Mouse (Mus musculus) thymus, adult 2 months (tissue): Measurements from ENCODE around the gene Col13a1. TPM values are rescaled to one million over a fixed set of nuclear protein-coding genes. Genes with fewer than 3 reads are reported as not detected.

ENCODE experiments used
- DNase-seq: peaks from one replicate; pipeline ENCODE4 v3.0.0; 2021
- H3K27ac ChIP-seq: fragments of 200-500 bp; 2 replicates; pipeline ENCODE4 v1.5.1; 2012; ENCODE audit warnings: low read length, control low read depth; ENCODE audit not compliant: control insufficient read depth, insufficient read depth
- H3K27me3 ChIP-seq: fragments of 200-500 bp; 2 replicates; pipeline ENCODE4 v1.6.1; 2012; ENCODE audit warnings: mild to moderate bottlenecking, low read length, moderate library complexity, mixed read lengths; ENCODE audit not compliant: control insufficient read depth, insufficient read depth
- H3K36me3 ChIP-seq: fragments of 200-500 bp; 2 replicates; pipeline ENCODE4 v1.6.1; 2012; ENCODE audit warnings: mild to moderate bottlenecking, low read length, moderate library complexity; ENCODE audit not compliant: control insufficient read depth, insufficient read depth
- H3K4me1 ChIP-seq: fragments of 200-500 bp; replicated peaks from 2 replicates; pipeline ENCODE4 v1.6.1; 2012; ENCODE audit warnings: low read length; ENCODE audit not compliant: control insufficient read depth, insufficient read depth
- H3K4me3 ChIP-seq: fragments of 200-500 bp; 2 replicates; pipeline ENCODE4 v1.5.1; 2012; ENCODE audit warnings: mild to moderate bottlenecking, low read length, control low read depth, moderate library complexity; ENCODE audit not compliant: control insufficient read depth, insufficient read depth
- CTCF ChIP-seq: fragments of 200-500 bp; IDR thresholded peaks from 2 replicates; pipeline ENCODE4 v1.5.1; 2012; ENCODE audit warnings: mild to moderate bottlenecking, control low read depth, low read length, moderate library complexity, borderline replicate concordance; ENCODE audit not compliant: control insufficient read depth, poor library complexity, insufficient read depth; ENCODE audit errors: extremely low read depth
- POLR2A ChIP-seq: fragments of 200-500 bp; IDR thresholded peaks from 2 replicates; pipeline ENCODE4 v1.6.1; 2012; ENCODE audit warnings: mild to moderate bottlenecking, low read length, control low read depth, moderate library complexity; ENCODE audit not compliant: control insufficient read depth, poor library complexity, insufficient read depth; ENCODE audit errors: extremely low read depth
- WGBS: fragments of 180-500 bp; shearing (Covaris S2); methylation state at CpG from one replicate; pipeline ENCODE4 v1.1.7; 2018; 5-methylcytosine and 5-hydroxymethylcytosine counted together
- polyA plus RNA-seq: library from polyadenylated mRNA; depleted of rRNA; stranded (reverse); fragments of >200 nt; gene quantifications from 2 replicates; pipeline ENCODE4 v1.2.3, GENCODE M21; 2012

Col13a1 gene
- polyA plus RNA-seq, 1 experiment: 0.13 TPM

DNA sequence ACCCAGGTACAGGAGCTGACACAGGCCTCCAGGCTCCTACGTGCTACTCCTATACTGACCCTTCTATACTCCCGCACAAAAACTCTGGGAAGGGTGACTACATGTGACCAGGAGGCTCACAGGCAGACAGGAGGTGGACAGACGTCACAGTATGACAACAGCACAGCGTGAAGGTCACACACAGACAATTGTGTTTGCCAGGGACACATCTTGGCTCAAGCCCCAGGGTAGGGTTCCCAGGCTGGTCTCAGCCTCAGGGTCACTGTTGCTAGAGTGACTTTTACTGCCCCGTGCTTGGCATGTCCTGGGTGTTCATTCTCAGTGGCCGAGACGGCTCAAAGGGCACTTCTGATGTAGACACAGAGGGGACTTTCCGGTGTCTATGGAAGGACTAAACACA lies 126.1 kb downstream of the Col13a1 start:
- Histone ChIP-seq H3K27ac (no peak overlapping the region), H3K4me3 (no peak overlapping the region), H3K4me1 (no peaks in the 10 kb centered on the region), H3K36me3 (no peaks in the 10 kb centered on the region), H3K27me3 (no peaks in the 10 kb centered on the region)
- TF ChIP-seq CTCF: no peak
- no peak for TF ChIP-seq POLR2A
- WGBS: 94% methylated on average over 8 of the region's 8 CpGs
- no peak for DNase-seq

GRCm38 (mm10) chr10:61848553-61848952 lies 130.4 kb downstream of the Col13a1 start:
- Histone ChIP-seq H3K27me3 (no peaks in the 10 kb centered on the region), H3K4me1 (no peaks in the 10 kb centered on the region), H3K4me3 (no peak overlapping the region), H3K36me3 (no peaks in the 10 kb centered on the region), H3K27ac (no peak overlapping the region)
- no peak for DNase-seq
- WGBS: 94% methylated on average over 6 of the region's 6 CpGs
- no peak for TF ChIP-seq POLR2A
- TF ChIP-seq CTCF: no peak

- Histone ChIP-seq H3K36me3 (no peaks in the 10 kb centered on the region), H3K27ac (no peak overlapping the region), H3K4me3 (no peak overlapping the region), H3K4me1 (no peaks in the 10 kb centered on the region), H3K27me3 (no peaks in the 10 kb centered on the region)
- 80% methylated on average over 4 of the region's 4 CpGs for WGBS
- no peak for DNase-seq
- TF ChIP-seq POLR2A (no peak), CTCF (no peak)
Measured at GRCm38 (mm10) chr10:61845476-61845875, 133.4 kb downstream of the Col13a1 start.

DNA sequence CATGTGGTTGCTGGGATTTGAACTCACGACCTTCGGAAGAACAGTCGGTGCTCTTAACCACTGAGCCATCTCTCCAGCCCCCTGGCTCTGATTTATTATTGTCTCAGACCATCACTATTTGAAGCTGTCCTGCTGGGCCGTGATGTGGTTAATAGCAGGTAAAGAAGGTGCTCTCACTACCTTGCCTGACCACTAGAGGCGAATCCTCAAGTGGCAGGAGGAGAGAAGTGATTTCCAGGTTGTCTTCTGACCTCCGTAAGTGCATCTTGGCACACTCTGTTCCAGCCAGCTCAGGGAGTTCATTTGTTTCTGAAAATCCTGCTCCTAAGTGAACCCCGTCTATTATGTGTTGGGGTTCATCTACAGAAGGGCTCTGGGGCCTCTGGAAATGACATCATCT lies 134.4 kb downstream of the Col13a1 start:
- Histone ChIP-seq H3K27me3 (no peaks in the 10 kb centered on the region), H3K36me3 (no peaks in the 10 kb centered on the region), H3K27ac (no peak overlapping the region), H3K4me3 (no peak overlapping the region), H3K4me1 (no peaks in the 10 kb centered on the region)
- 74% methylated on average over 7 of the region's 7 CpGs for WGBS
- no peak for DNase-seq
- TF ChIP-seq POLR2A: no peak
- no peak for TF ChIP-seq CTCF

GRCm38 (mm10) chr10:61842261-61842660 lies 136.6 kb downstream of the Col13a1 start:
- TF ChIP-seq CTCF (no peak), POLR2A (no peak)
- WGBS: 83% methylated on average over 12 of the region's 12 CpGs

DNA sequence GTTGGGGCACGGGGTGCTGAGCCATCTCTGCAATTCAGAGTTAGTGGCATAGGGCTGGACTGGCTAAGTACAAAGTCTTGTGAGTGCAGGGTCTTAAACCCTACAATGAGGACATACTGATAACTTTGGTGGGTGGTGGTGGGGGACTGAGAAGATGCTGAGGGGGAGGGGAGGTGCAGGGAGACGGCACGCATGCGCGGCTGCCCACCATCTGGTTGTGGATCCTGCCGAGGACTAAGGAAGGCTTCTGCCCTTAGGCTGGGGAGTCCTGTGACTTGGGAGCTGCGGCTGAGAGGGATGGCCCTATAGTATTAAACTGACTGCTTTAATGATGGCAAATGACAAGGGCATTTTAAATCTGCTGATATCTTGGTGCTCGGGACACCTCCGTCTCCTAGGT lies 139.6 kb downstream of the Col13a1 start:
- Histone ChIP-seq H3K27ac (no peak overlapping the region), H3K36me3 (no peaks in the 10 kb centered on the region), H3K4me3 (no peak overlapping the region), H3K27me3 (no peaks in the 10 kb centered on the region), H3K4me1 (no peaks in the 10 kb centered on the region)
- TF ChIP-seq CTCF (no peak), POLR2A (no peak)
- 92% methylated on average over 9 of the region's 9 CpGs for WGBS
- DNase-seq: no peak

More at GRCm38 (mm10) chr10:61842261-61842660, 136.6 kb downstream of the Col13a1 start:
- Histone ChIP-seq H3K27me3 (no peaks in the 10 kb centered on the region), H3K36me3 (no peaks in the 10 kb centered on the region), H3K27ac (no peak overlapping the region), H3K4me1 (no peaks in the 10 kb centered on the region), H3K4me3 (no peak overlapping the region)
- no peak for DNase-seq

DNA sequence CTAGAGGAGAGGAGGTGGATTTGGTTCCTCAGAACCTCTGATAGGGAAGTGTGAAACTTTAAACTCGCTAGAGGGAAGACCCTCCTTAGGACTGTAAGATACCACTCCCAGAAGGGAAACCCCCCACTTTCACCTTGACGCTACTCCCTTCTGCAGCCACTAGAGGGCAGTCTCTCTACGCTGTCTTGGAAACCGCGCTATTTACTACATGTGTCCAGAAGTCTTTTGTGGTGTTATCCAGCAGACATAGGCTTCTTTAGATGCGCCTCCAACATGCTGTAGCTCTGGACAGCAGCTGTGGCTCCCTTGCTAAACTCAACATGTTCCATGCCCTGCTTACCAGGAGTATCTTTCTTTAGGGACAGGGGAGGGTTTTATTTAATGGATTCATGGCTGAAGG lies 140.1 kb downstream of the Col13a1 start:
- H3K36me3 ChIP-seq: no peaks in the 10 kb centered on the region
- H3K27ac ChIP-seq: no peak overlapping the region
- H3K4me1 ChIP-seq: no peaks in the 10 kb centered on the region
- H3K4me3 ChIP-seq: no peak overlapping the region
- H3K27me3 ChIP-seq: no peaks in the 10 kb centered on the region
- DNase-seq: peak; percentile 40
- TF ChIP-seq CTCF (no peak), POLR2A (no peak)
- WGBS: 2% methylated on average over 6 of the region's 6 CpGs
